Mouse (Mus musculus) spleen, postnatal 10 days (tissue): Measurements from ENCODE around the gene Rrp1.

Experiments
- DNase-seq, 2 experiments: peaks; one replicate each; pipeline ENCODE4 v3.0.0; 2021 to 2022; ENCODE audit warnings: low spot score in 2 of 2

Rrp1 gene

GRCm38 (mm10) chr10:78412319-78413151 is at the start of gene Rrp1:
Gene Rrp1, minus strand, starts transcription at chr10:78413043.
- peak; percentile 95 for DNase-seq

DNA sequence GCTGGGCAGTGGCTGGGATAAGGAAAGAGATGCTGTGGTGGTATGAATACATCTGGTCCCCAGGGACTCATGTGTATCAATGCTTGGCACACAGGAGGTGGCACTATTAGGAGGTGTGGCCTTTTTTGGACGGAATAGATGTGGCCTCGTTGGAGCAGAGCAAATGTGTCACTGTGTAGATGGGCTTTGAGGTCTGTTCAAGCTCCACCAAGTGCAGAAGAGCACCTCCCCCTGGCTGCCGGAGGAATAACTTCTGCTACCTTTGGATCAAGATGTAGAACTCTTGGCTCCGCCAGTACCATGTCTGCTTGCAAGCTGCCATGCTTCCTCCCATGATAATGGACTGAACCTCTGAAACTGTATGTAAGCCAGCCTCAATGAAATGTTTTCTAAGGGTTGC is 48.9 kb upstream of the Rrp1 start:
- DNase-seq = peak in 1 of 2 experiments; percentile 41

GRCm38 (mm10) chr10:78460463-78460862 is 47.6 kb upstream of the Rrp1 start:
- no peak for DNase-seq

DNA sequence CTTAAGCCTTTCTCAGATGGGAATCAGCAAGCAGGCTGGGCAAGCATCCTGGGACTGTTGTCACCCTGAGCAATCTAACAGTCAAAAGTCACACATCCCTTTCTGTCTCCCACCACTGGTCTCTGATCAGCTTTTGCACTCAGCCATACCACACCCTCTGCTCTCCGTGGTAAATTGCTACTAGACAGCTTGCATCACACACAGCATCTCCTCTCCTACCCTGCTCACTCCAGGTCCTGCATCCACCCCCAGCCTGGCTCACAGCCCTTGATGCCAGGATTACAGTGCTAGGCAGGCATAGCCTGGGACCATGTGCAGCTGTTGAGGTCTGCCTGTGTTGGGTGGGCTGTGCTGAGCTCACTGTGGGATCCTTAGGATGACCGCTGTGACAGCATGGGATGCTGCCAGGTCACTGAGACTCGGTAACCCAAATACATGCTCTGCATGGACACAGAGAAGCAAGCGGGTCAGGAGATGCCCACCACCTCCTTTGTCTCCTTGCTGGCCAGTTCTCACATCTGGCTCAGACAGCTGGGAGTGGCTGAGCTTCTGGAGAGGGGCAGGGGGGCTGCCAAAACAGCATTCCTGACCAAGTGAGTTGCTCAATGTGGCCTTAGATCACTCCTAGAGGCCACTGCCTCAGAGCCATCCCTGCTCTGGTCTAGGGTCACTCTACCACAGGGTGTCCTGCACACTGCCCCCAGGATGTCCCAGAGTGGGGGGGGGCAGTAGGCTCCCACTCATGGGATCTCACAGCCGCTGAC is 45.7 kb upstream of the Rrp1 start:
- no peak for DNase-seq

DNA sequence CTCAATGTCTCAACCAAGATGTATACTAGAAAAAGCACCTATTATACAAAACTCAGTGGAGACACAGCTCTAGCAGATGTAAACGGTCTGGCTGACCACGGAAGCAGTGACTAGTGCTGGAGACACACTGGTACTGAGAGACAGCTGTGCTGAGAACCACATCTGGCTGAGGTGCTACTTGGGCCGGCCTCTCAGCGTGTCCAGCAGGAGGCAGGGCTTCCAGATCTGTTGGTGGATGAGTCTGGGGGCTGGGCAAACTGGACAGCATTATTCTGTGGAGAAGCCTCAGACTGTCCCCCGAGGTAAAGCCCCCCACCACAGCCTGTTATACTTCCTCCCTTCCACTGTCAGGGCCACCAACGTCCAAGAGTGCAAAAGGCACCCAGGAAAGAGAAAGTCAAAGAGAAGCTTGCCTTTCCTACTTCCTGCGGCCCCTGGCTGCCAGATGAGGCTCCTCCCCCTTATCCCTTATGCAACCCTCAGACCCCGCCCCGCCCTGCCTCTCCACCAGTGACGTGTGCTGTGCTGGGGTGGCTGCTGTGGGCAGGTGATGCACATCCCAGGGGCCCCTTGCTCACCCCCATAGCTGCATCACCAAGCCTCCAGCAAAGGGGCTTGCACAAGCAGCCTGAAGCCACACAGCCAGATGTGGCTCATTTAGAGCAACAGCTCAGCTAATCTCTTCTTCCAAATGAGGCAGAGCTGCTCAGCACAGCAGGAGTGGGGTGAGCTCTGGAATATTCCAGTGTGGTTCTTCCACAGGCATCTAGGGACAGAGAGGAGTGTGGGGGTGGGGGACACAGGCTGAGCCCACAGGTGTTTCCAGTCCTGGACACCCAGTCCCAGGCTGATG is 44.9 kb upstream of the Rrp1 start:
- peak in 1 of 2 experiments; percentile 72 for DNase-seq

- DNase-seq = no peak
These were observed 43.9 kb upstream of the Rrp1 start for GRCm38 (mm10) chr10:78456696-78457095.

GRCm38 (mm10) chr10:78452641-78453040 is 39.8 kb upstream of the Rrp1 start:
- DNase-seq = no peak

DNA sequence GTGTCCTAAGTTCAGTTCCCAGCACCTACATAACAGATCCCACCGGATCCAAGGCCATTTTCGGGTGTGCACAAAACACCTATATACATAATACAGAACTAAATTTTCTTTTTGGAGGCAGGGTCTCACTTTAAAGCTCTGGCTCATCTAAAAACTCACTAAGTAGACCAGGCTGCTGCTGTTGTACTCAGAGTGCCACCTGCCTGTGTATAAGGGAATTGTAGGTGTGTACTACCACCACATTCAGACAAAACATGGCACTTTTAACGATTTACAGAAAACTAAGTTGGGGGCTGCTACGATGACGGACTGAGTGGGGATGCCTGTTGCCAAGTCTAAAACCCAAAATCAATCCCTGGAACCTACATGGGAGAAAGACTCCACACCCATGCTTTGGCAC is 37.9 kb upstream of the Rrp1 start:
- DNase-seq = no peak

DNA sequence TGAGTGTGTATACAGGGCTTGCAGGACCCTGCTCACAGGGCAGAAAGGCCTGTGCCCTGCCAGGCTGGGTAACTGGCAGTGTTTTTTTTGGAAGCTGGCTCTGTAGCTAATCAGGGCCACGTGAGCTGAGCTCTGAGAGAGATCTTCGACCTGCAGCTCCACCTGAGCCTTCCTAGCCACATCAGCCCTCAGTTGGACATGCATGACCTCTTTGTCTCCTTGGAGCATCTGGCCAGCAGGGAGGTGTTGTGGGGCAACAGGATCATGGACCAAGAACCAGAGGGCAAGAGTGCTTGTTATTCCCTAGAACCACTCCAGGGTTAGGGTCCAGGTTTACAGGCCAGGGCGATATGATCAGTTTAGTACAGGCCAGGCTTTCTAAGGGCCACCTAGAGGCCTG is 34.6 kb upstream of the Rrp1 start:
- no peak for DNase-seq

DNA sequence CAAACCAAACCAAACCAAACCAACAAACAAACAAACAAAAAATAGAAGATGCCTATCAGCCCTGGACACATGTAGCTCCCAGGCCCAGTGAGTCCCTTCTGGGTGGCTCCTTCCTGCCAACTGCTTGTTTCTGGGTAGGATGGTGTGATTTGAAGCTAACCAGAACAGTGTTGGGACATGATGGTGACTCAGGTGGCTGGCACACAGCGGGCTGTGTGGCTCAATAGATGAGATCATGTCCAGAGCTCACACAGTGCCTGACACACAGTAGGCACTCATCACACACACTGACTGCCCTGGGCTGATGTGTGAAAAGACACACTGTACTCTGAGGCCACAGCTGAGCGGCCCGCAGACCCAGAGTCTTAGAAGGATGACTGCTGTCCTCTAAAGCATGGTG is 33.4 kb upstream of the Rrp1 start:
- no peak for DNase-seq

DNA sequence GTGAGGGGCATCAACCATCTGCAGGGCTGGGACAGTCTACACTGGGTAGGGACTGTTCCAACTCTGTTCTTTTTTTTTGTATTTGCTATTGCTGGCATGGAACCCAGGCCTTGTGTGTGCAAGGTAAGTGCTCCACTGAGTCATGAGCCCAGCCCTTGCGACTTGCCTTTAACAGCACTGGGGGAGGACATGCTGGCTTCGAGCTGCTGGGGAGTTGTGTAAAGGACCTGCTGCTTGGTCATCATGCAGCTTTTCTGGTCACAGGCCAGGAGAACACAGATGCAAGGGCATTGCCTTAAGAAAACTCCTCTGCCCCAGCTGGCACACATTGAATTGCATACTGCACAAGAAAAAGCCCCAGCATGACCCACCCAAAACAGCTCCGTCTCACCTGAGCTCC is 29.4 kb upstream of the Rrp1 start:
- no peak for DNase-seq

DNA sequence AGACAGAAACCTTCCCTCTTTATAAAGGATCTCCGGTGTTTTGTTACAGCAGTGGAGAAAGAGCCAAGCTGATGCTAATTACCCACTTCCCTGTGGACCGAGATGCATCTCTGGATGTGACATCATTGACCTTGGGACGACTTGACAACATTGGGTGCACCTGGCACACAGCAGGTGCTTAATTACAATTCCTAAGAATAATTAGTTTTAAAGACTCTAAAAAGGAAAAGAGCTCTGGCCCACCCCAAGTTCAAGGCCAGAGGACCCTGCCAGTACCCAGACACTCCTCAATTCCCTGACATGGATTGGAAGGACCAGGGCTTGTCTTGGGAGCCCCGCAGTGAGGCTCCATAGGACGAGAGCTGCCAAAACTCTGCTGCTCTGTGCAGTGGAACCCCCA is 28.8 kb upstream of the Rrp1 start:
- no peak for DNase-seq

- peak in 1 of 2 experiments; percentile 43 for DNase-seq
These were observed 28.0 kb upstream of the Rrp1 start for GRCm38 (mm10) chr10:78440812-78441211.

DNA sequence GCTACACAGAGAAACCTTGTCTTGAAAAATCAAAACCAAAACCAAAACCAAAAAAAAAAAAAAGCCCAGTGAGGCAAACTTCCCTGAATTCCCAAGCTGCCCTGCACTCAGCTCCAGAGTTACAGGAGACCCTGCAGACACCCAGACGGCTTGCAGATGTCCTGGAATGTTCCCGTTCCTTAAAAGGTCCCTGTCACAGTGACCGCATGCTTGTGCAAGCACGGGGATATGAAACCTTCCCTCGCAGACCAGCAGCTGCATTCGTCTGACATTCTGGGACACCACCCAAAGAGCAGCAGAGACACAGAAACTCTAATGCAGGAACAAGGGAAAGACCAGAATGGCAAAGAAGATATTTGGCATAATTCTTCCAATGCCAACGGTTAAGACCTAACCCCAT is 27.1 kb upstream of the Rrp1 start:
- DNase-seq = no peak

GRCm38 (mm10) chr10:78439550-78439949 is 26.7 kb upstream of the Rrp1 start:
- DNase-seq = peak in 1 of 2 experiments; percentile 52

DNA sequence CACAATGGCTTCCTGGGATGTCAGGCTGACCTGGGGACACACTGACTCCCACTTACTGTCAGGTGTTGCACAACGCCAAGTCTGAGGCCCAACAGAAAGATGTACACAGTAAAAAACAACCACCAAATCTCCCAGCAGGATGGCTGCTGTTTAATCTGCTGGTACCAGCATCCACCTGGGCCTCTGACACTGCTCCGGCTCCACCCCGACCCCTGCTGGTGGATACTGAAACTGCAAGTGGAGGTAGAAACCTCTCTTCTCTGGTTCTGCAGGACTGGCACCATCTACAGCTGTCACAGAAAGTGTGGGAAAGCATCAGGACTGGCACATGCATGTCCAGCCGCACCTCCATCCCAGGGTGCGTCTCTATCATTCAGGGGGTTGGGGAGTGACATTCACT is 25.3 kb upstream of the Rrp1 start:
- peak; percentile 87 to 93 for DNase-seq

DNA sequence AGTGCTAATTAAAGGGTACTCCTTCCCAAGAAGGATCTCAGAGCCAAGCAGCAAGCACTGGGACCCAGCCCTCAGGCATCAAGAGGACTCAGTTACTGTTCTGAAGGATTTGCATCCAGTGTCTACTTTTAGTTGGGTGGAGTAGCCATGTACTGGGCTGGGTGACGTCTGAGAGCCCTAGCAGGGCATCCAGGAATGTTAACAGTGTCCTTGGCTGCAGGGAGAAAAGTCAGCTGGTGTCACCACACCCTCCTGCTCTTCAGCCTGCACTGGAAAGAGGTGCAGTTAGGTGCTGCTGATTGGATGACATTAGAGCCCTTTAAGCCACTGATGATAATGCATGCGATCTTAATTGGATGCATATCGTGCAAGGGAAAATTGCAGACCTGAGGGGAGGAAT is 20.0 kb upstream of the Rrp1 start:
- no peak for DNase-seq

- no peak for DNase-seq
These were observed 16.9 kb upstream of the Rrp1 start for GRCm38 (mm10) chr10:78429776-78430175.

- DNase-seq = no peak
These were observed 16.3 kb upstream of the Rrp1 start for GRCm38 (mm10) chr10:78429180-78429579.

DNA sequence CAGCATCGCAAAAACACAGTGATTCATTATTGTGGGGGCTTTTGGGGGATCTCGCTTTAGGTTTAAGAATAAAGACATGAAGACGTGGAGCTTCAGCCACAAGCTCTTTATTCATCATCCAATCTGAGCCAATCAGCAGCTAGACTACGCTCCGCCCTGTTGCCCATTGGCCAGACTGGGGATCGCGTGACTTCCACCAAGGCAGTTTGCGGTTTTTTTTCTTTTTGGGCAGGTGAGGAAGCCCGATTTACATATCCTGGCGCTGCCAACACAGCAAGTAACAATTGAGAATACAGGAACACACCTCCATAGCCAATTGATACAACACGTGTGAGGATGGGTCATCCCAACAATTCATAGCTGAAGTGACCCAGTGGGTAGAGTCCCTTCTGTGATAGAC is 15.2 kb upstream of the Rrp1 start:
- DNase-seq = no peak

GRCm38 (mm10) chr10:78426117-78426735 is 13.4 kb upstream of the Rrp1 start:
- DNase-seq = peak in 1 of 2 experiments; percentile 43
